Mouse (Mus musculus) right cerebral cortex, postnatal 36 days (tissue): Measurements from ENCODE around the gene Man1a2.

ENCODE experiments used
- DNase-seq, 2 experiments: peaks; one replicate each; pipeline ENCODE4 v3.0.0; 2022; ENCODE audit warnings: low spot score in 2 of 2, mixed read lengths in 1 of 2

Man1a2 gene

DNA sequence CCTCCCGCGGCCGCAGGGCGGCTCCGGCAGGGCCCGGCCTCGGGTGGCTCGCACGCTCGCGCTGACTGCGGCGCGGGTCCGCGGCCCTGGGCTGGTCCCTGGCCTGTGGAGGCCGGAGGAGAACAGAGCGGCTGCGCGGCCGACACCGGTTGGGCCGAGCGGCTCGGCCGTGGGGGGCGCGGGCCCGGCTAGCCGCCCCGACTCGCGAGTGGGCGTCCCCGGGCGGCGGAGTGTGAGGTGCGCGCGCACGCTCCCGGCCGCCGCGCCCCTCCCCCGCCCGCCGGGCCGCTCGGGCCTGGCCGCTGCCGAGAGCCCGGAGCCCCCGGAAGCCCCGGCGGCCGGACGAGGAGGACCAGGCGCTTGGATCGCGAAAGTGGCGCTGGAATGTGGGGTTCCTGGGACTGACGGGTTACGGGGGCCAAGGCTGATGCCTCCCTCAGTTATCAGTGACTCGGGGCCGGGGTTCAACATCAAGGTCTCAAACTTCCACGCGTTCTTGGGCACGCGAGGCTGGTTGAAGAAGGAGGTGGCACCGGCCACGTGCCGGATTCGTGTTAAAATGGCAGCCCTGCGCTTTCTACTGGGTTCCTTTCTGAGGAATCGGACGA is 564 bp upstream of the Man1a2 start:
- peak; percentile 51 to 59 for DNase-seq

GRCm38 (mm10) chr3:100684234-100684975 is 898 bp downstream of the Man1a2 start:
- DNase-seq, result no peak

DNA sequence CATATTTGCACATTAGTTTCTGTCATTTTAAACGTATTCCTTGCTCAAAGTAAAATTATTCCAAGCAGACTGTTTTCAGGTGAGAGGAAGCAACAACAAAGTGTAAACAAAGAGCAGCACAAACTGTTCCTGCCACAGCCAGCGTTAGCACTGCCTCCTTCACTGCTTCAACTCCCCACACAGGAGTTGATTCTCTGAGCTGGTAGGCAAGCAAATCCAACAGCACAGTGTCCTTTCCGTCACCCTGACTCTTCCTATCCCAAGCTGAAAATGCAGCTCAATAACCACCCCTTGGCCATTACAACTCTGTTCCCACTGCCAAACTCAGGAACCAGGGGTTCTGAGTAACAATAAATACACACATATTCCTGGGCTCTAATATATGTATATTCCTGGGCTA is 2.5 kb downstream of the Man1a2 start:
- DNase-seq, result no peak

- no peak for DNase-seq
Measured at GRCm38 (mm10) chr3:100682281-100682680, 3.0 kb downstream of the Man1a2 start.

DNA sequence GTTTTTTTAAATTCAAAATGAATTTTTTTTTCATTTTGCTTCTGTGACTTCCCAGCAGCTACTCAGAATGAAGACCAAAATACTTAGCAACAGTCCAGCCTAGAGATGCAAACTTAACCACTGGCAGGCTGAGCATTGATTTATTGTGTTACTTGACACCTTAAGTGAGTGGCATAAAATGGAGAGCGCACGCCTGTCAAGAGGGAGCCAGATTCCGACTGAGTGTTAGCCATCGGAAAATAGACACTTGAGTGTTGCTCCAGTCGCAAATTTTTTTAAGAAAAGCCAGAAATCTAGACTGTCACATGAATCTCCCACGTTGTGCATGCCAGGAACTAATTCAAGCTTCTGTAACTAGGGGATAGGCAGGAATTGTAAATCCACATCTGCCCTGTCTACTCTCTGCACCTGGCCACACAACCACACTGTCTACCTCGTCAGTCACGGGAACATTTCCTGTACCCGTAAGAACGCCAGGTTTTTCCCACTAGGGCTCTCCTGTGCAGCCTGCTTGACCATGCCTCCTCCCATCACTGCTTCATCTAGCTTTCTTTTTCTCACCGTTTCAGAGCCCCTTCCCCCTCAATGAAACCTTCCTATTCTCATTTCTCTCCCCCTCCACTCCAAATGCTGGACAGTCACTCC is 3.7 kb downstream of the Man1a2 start:
- DNase-seq, result no peak

DNA sequence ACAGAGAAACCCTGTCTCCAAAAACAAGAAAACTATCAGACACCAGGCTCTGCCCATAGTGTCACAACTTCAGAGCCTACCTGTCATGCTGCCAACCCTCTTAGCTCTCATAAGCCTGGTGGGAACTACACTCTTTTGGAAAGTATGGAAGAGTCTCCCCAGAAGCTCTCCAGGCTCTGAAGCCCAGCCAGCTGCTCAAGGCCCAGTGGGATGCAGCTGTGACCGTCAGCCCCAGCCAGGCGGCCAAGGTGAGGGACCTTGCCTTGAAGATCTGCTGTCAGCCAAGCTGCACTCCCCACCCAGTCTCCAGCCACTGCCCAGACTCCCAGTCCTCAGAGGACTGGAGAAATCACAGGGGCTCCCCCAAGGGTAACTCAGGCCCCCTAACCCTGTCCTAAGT is 5.1 kb downstream of the Man1a2 start:
- DNase-seq, result no peak

DNA sequence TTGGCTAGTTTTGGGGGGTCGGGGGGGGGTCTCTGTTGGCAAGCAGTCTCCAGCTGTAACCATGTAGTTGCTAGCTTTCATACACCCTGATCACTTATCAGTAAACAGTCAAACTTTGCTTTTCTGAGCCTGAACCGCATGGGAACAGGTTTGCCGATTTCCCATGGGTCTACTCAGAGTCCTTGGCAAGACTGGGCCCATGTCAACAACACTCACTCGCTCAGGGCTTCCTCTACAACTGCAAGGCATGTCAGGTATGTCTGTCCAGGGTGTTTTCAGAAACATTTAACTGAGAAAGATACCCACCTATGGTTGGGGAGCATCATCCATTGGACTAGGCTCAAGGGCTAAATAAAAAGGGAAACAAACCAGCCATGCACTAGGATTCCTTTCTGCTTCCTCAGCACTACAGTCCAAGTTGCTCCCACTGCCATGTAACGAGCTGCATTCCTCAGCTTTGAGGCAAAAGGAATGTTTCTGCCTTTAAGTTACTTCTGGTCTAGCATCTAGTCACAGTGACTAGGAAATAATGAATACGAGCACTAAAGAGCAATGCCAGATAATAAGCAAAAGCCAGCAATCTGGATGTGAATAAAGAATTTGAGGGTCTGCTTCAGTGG is 6.2 kb downstream of the Man1a2 start:
- no peak for DNase-seq

- no peak for DNase-seq
Measured at GRCm38 (mm10) chr3:100675146-100675545, 10.2 kb downstream of the Man1a2 start.

- DNase-seq, result no peak
Measured at GRCm38 (mm10) chr3:100670412-100670811, 14.9 kb downstream of the Man1a2 start.

- DNase-seq, result no peak
Measured at GRCm38 (mm10) chr3:100653291-100653690, 32.0 kb downstream of the Man1a2 start.

DNA sequence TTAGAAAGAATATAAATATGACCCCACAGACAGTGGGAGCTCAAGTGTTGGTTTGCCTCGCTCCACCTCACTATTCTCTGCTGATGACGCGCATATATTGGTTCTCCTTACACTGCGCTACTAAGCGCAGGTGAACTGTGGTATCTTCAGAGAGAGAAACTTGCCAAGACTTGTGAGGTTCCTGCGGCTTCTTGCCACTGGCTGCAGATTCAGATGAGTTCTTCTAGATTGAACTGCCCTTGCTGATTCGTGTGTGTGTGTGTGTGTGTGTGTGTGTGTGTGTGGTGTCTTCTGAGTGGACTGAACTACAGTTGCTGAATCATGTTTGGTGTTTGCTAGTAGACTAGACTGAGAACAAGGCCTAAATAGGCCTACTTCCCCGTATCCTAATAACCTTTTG is 43.7 kb downstream of the Man1a2 start:
- no peak for DNase-seq

DNA sequence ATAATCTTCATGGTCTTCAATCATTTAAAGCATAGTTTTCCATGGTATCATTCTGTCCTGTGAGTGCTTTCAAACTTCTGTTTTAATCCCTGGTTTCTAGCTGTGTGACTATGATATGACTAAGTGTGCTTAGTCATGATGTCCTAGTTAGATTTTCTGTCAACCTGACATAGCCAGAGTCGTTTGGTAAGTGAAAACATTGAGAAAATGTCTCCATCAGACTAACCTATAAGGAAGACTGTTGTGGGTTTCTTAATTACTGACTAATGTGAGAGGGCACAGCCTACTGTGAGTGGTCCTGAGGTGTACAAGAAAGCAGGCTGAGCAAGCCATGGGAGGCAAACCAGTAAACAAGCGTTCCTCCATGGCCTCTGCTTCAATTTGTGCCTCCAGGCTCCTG is 49.0 kb downstream of the Man1a2 start:
- no peak for DNase-seq

DNA sequence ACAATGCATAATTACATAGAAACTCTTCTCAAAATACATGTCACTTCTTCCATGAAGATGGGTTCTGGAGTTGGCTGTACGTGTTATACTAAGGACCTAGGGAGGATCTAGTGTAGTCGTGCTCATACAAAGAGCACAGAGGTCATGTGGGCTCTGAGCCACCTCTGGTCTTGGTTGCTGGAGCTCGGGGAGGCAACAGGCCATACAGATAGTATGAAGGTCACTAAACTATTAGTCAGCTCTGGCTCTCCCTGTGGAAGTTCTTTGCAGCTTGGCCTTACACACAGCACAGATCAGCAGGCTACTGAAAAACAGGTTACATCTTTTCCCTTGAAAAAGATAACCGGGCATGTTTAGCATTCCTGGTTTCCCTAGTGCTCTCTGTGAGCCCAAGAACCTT is 50.5 kb downstream of the Man1a2 start:
- DNase-seq, result no peak

DNA sequence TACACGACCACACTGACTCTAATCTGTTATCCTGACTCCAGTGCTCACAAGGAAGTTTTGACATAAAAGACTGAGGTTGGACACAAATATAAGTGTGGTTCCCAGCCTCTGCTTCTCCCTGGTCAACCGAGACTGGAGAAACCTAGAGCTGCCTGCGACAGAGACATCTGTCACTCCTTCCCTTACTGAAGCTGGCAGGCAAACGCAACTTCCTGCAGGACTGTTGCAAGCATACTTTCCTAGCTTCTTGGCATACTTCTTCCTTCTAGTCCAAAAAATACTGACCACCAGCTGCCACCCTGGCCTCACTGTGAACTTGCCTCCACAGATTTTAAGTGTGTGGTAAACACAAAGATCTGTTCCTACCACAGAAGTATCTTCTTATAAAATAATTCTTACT is 66.8 kb downstream of the Man1a2 start:
- DNase-seq, result no peak

DNA sequence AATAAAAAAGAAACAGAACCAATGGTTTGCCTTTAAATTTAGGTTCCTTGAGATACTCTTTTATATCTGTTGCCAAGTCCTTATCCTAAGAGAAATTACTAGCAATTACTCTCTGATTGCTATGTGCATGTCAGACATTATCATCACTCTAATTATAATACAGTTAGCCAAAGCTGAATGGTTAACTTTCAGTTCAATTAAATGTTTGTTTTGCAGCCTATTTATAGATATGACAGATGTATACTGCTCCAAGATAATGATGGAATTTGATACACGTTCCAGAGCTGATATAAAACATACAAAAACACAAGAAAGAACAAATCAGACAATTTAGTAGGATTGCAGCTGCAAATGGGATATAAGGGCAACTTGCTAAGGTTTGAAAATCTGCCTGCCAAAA is 74.4 kb downstream of the Man1a2 start:
- no peak for DNase-seq

DNA sequence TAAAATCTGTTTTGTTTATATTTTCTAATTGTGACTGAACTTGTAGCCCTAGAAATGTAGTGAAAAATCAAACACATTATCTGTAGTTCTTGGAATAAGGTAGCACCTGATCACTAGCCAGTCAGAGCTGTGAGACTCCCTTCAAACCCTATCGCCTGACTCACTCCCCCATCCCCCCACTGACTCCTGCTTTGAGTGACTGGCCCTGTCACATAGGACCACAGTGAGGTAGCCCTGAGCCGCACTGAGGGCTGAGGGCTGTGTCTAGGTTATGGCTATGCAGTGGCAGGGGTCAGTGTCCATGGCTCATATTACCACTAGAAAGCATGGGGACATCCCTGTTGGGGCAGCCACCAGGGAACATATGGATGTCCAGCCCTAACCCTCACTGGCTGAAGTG is 80.8 kb downstream of the Man1a2 start:
- DNase-seq, result no peak

DNA sequence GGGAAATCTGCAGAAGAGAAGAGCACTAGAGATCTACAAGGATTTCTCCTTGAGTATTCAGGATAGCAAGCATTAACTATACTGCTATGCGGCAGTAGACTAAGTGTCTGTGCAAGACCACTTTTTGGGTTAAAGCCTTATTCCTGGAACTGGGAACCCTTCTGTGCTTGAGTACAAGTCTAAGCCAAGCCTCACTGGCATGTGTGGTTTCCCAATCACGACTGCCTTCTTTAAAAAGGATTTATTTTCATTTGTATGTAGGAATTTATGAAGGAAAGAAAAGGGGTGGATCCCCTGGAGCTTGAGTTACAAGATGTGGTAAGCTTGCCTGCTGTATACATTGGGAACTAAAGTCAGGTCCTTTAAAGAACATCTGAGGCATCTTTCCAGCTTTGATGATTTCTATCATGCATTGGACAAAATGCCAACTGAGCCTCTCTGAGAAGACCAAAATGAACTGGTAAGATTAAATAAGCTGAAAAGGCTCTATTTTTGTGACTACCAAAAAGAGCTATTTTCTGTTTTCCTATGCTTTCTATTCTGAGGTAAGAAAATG is 86.0 kb downstream of the Man1a2 start:
- DNase-seq, result no peak

DNA sequence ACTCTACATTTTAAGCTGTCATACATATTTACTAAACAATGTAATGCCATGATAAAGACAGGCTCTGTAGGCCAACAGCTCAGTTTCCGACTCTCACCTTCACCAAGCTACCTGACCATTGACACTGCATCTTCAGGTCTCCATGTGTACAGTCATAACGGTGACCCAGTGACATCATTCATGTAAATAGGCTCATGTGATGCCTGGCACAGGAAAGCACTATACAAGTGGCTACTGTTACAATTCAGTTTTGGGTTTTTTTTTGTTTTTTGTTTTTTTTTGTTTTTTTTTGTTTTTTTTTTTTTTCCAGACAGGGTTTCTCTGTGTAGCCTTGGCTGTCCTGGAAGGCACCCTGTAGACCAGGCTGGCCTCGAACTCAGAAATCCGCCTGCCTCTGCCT is 94.2 kb downstream of the Man1a2 start:
- DNase-seq, result no peak

GRCm38 (mm10) chr3:100582721-100583355 is 102.5 kb downstream of the Man1a2 start:
- no peak for DNase-seq

GRCm38 (mm10) chr3:100572571-100573183 is 112.6 kb downstream of the Man1a2 start:
- DNase-seq, result no peak
